Mouse (Mus musculus) erythroid progenitor cell, adult 5-6 weeks (primary cell): ENCODE measurements around the gene Maff. TPM values are rescaled to one million over a fixed set of nuclear protein-coding genes. Genes with fewer than 3 reads are reported as not detected.

Experiments
- total RNA-seq, 2 experiments: library from RNA; stranded (forward) in 1 of 2; stranded (reverse) in 1 of 2; fragments of 150-400 nt in 1 of 2; fragments of 186-747, 209-891 nt in 1 of 2; gene quantifications; 2 replicates each; pipeline versions ENCODE4 v1.2.3 to v1.2.4; 2015 to 2017; ENCODE audit warnings: low replicate concordance in 2 of 2

Maff gene
- total RNA-seq, 2 experiments from 2014 or later, result not detected

Other genes with a start within 250 kb of the Maff start
- 0.72 TPM in 1 of 2 replicates, not detected in the other for gene Micall1, start 237.7 kb upstream of the Maff start, total RNA-seq (2015; ENCODE audit: low replicate concordance)
- 1.7 and 4.1 TPM in 2 replicates for gene Micall1, start 237.7 kb upstream of the Maff start, total RNA-seq (2017; ENCODE audit: low replicate concordance)
- gene Polr2f, start 205.6 kb upstream of the Maff start, total RNA-seq (2015; ENCODE audit: low replicate concordance), result 15.1 and 32.7 TPM in 2 replicates
- 17.0 and 20.3 TPM in 2 replicates for gene Polr2f, start 205.6 kb upstream of the Maff start, total RNA-seq (2017; ENCODE audit: low replicate concordance)
- not detected in 2 replicates for gene 1700088E04Rik, start 205.4 kb upstream of the Maff start, total RNA-seq (2015; ENCODE audit: low replicate concordance)
- not detected in 2 replicates for gene 1700088E04Rik, start 205.4 kb upstream of the Maff start, total RNA-seq (2017; ENCODE audit: low replicate concordance)
- gene Sox10, start 181.4 kb upstream of the Maff start, total RNA-seq (2015; ENCODE audit: low replicate concordance), result not detected in 2 replicates
- not detected in 2 replicates for gene Sox10, start 181.4 kb upstream of the Maff start, total RNA-seq (2017; ENCODE audit: low replicate concordance)
- 2.9 and 3.4 TPM in 2 replicates for gene Pick1, start 117.4 kb upstream of the Maff start, total RNA-seq (2015; ENCODE audit: low replicate concordance)
- 1.9 TPM in 1 of 2 replicates, not detected in the other for gene Pick1, start 117.4 kb upstream of the Maff start, total RNA-seq (2017; ENCODE audit: low replicate concordance)
- not detected in 2 replicates for gene Gm49486, start 117.2 kb upstream of the Maff start, total RNA-seq (2015; ENCODE audit: low replicate concordance)
- gene Gm49486, start 117.2 kb upstream of the Maff start, total RNA-seq (2017; ENCODE audit: low replicate concordance), result not detected in 2 replicates
- not detected in 2 replicates for gene Slc16a8, start 91.9 kb upstream of the Maff start, total RNA-seq (2015; ENCODE audit: low replicate concordance)
- gene Slc16a8, start 91.9 kb upstream of the Maff start, total RNA-seq (2017; ENCODE audit: low replicate concordance), result not detected in 2 replicates
- not detected in 2 replicates for gene Baiap2l2, start 61.1 kb upstream of the Maff start, total RNA-seq (2015; ENCODE audit: low replicate concordance)
- not detected in 2 replicates for gene Baiap2l2, start 61.1 kb upstream of the Maff start, total RNA-seq (2017; ENCODE audit: low replicate concordance)
- 3.8 and 4.3 TPM in 2 replicates for gene Pla2g6, start 18.2 kb upstream of the Maff start, total RNA-seq (2015; ENCODE audit: low replicate concordance)
- 2.1 and 7.5 TPM in 2 replicates for gene Pla2g6, start 18.2 kb upstream of the Maff start, total RNA-seq (2017; ENCODE audit: low replicate concordance)
- 0.84 and 3.6 TPM in 2 replicates for gene Tmem184b, start 56.9 kb downstream of the Maff start, total RNA-seq (2015; ENCODE audit: low replicate concordance)
- 0.39 TPM in 1 of 2 replicates, not detected in the other for gene Tmem184b, start 56.9 kb downstream of the Maff start, total RNA-seq (2017; ENCODE audit: low replicate concordance)
- gene Csnk1e, start 108.9 kb downstream of the Maff start, total RNA-seq (2015; ENCODE audit: low replicate concordance), result 6.8 and 18.9 TPM in 2 replicates
- gene Csnk1e, start 108.9 kb downstream of the Maff start, total RNA-seq (2017; ENCODE audit: low replicate concordance), result 2.1 and 2.9 TPM in 2 replicates
- not detected in 2 replicates for gene Kcnj4, start 158.6 kb downstream of the Maff start, total RNA-seq (2015; ENCODE audit: low replicate concordance)
- gene Kcnj4, start 158.6 kb downstream of the Maff start, total RNA-seq (2017; ENCODE audit: low replicate concordance), result not detected in 2 replicates
- gene Kdelr3, start 169.8 kb downstream of the Maff start, total RNA-seq (2015; ENCODE audit: low replicate concordance), result 1.1 TPM in 1 of 2 replicates, not detected in the other
- gene Kdelr3, start 169.8 kb downstream of the Maff start, total RNA-seq (2017; ENCODE audit: low replicate concordance), result not detected in 2 replicates
- gene Ddx17, start 200.1 kb downstream of the Maff start, total RNA-seq (2015; ENCODE audit: low replicate concordance), result 117 and 144 TPM in 2 replicates
- 145 and 216 TPM in 2 replicates for gene Ddx17, start 200.1 kb downstream of the Maff start, total RNA-seq (2017; ENCODE audit: low replicate concordance)